Mouse (Mus musculus) stomach, embryonic 14.5 days (tissue): ENCODE data around the gene Cdkl1. TPM values are rescaled to one million over a fixed set of nuclear protein-coding genes. Genes with fewer than 3 reads are reported as not detected.

Source experiments
- microRNA counts: library from miRNA; unstranded; fragments of <30 nt; microRNA quantifications from one replicate; lab custom pipeline; 2016
- microRNA-seq: library from miRNA; unstranded; fragments of <30 nt; microRNA quantifications from one replicate; pipeline ENCODE4, GENCODE M21; 2016
- polyA plus RNA-seq: library from polyadenylated mRNA; unstranded; fragments of >200 nt; fragmentation: Nextera tagmentation; extraction: Ambion mirVana; gene quantifications from 2 replicates; pipeline ENCODE4 v1.2.1, GENCODE M21; 2014

Gene Cdkl1
- polyA plus RNA-seq, 1 experiment from 2014 or later: 1.1 TPM

MicroRNA genes within 50 kb of the gene (microRNA counts, 519-probe panel; counts per million panel counts)
- not detected for microRNA mmu-miR-681 (lab: Ali Mortazavi, UCI)

Small RNAs within 50 kb of the gene (microRNA-seq; reads per million reads assigned to microRNA genes)
- gene Mir681: not detected

Other genes with a start within 250 kb of the Cdkl1 start
- gene Vcpkmt, start 208.2 kb downstream of the Cdkl1 start, polyA plus RNA-seq: 20.7 and 22.6 TPM in 2 replicates
- gene Sos2, start 109.4 kb downstream of the Cdkl1 start, polyA plus RNA-seq: 14.3 and 15.0 TPM in 2 replicates
- 18.3 and 19.6 TPM in 2 replicates for gene L2hgdh, start 66.4 kb downstream of the Cdkl1 start, polyA plus RNA-seq
- gene Atp5s, start 66.3 kb downstream of the Cdkl1 start, polyA plus RNA-seq: 33.6 and 37.2 TPM in 2 replicates
- 7.3 and 7.5 TPM in 2 replicates for gene Atl1, start 101.3 kb upstream of the Cdkl1 start, polyA plus RNA-seq
- gene Map4k5, start 101.9 kb upstream of the Cdkl1 start, polyA plus RNA-seq: 37.4 and 41.5 TPM in 2 replicates
- 3.2 and 4.4 TPM in 2 replicates for gene Sav1, start 195.7 kb upstream of the Cdkl1 start, polyA plus RNA-seq